Mouse (Mus musculus): Measurements from ENCODE around the gene Serpinb9g.
"Not testable (repeated sequence)": the region's sequence is repeated elsewhere in the genome, so short reads cannot be mapped to it uniquely, and the experiment has no call there.

Serpinb9g gene

DNA sequence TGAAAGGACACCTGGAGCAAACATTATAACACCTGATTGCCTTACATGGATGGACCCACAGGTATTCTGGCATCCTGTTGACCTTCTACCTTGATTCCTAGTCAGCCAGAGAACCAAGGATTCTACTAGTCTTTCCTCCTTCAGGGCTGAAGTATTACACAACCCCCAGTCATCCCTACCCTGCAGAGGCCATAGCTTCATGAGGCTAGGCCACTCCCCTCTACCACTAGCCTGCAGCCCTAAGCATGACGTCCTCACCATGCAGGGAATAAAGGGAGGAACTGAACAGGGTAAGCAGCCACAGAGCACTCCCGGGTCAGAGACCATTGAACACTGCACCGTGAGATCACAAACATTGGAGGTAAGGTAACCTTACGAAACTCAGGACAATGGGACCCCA lies at the start of gene Serpinb9g:
TSS of gene Serpinb9g (plus strand) at position 301 of the 400 bp plus-strand sequence.
- DNase-seq (ENCODE audit: low spot score in 2 of 2): not testable (repeated sequence)

DNA sequence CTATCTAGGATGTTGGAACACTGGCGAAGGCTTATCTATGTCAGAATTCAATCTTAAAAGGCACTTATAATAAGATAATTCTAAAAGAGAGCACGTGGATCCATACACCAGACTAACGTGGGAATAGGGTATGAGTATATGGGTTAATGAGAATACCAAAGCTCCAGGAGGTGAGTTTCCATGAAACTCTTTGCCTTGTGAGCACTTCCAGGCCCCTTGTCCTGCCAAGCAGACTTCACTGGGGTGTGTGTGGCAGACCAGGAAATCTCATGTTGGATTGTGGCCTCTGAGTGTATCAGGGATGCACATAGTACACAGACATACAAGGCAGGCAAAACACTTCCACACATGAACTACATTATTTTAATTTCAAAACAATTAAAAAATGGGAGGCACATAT lies 718 bp upstream of the Serpinb9g start:
- not testable (repeated sequence) for DNase-seq (ENCODE audit: low spot score in 2 of 2)

DNA sequence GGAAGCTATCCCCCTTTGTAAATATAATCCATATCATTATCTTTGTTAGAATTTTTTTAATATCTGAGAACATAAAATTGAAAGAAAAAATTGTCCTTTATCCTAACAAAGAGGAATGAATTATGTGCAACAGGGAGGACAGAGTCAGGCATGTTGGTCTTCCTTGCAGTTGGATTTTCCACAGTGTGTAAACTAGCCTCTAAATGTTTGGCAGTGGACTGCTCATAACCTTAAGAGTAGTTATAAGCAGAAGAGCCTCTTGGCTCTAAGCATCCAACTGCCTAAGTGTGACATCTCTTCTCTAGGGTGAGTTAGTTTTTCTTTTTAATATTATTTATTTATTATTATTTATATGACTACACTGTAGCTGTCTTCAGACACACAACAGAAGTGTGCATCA lies 40.0 kb downstream of the Serpinb9g start:
- DNase-seq (ENCODE audit: low spot score in 2 of 2): no peak

DNA sequence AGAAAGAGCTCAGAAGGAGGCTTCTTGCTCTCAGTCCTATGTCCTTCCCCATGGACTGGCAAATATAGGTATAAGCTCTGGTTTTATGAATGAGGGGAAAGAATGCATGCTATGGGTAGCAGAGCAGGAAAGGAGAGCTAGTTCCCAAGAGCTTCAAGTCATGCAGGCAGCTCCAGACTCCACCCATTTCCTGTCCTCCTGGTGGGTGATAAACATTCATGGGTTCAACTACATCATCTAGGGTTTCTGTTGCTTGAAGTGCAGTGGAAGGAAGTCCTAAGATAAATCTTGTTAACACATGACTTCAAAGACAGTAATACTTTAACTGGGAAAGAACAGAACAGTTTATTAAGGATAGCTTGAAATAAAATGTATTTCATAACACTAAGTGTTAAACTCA lies 48.2 kb downstream of the Serpinb9g start:
- no peak for DNase-seq (ENCODE audit: low spot score in 2 of 2)

Data from right cerebral cortex, postnatal 10 days (tissue).